Mouse (Mus musculus) midbrain, embryonic 16.5 days (tissue): Measurements from ENCODE around the gene B4galnt2. TPM values are rescaled to one million over a fixed set of nuclear protein-coding genes. Genes with fewer than 3 reads are reported as not detected.

Experiments used
- ATAC-seq: fragments of 200-750 bp; cut with Nextera tagmentation; 2 replicates; pipeline ENCODE4 v1.8.0; 2017; ENCODE audit warnings: moderate TSS enrichment
- H3K27ac ChIP-seq: fragments of 300-500 bp; sonication (generic); 2 replicates; pipeline ENCODE4 v1.5.1; 2014; ENCODE audit warnings: mild to moderate bottlenecking, low read length, mixed read lengths
- H3K27me3 ChIP-seq: fragments of 300-500 bp; sonication (generic); 2 replicates; pipeline ENCODE4 v1.6.1; 2014; ENCODE audit warnings: low read depth, low read length, mixed read lengths; ENCODE audit not compliant: control insufficient read depth, insufficient read depth
- H3K36me3 ChIP-seq: fragments of 300-500 bp; sonication (generic); 2 replicates; pipeline ENCODE4 v1.6.1; 2014; ENCODE audit warnings: mild to moderate bottlenecking, low read length, moderate library complexity, mixed read lengths; ENCODE audit not compliant: control insufficient read depth, insufficient read depth
- H3K4me1 ChIP-seq: fragments of 300-500 bp; sonication (generic); 2 replicates; pipeline ENCODE4 v1.6.1; 2014; ENCODE audit warnings: mild to moderate bottlenecking, low read length, mixed read lengths; ENCODE audit not compliant: control insufficient read depth, insufficient read depth
- H3K4me2 ChIP-seq: fragments of 300-500 bp; sonication (generic); 2 replicates; pipeline ENCODE4 v1.6.1; 2014; ENCODE audit warnings: mild to moderate bottlenecking, low read length, mixed read lengths
- H3K4me3 ChIP-seq: fragments of 300-500 bp; sonication (generic); 2 replicates; pipeline ENCODE4 v1.5.1; 2014; ENCODE audit warnings: low read depth, mild to moderate bottlenecking, low read length, moderate library complexity, mixed read lengths
- H3K9ac ChIP-seq: fragments of 300-500 bp; sonication (generic); 2 replicates; pipeline ENCODE4 v1.6.1; 2014; ENCODE audit warnings: low read depth, low read length, mixed read lengths
- H3K9me3 ChIP-seq: fragments of 300-500 bp; sonication (generic); replicated peaks from 2 replicates; pipeline ENCODE4 v1.6.1; 2014; ENCODE audit warnings: mild to moderate bottlenecking, low read length, mixed read lengths; ENCODE audit not compliant: control insufficient read depth, poor library complexity, severe bottlenecking
- WGBS: fragments of 180-500 bp; shearing (Covaris S2); extraction: QIAGEN DNeasy Blood & Tissue Kit; methylation state at CpG from one replicate; pipeline ENCODE4 v1.1.7; 2014; 5-methylcytosine and 5-hydroxymethylcytosine counted together
- polyA plus RNA-seq: library from polyadenylated mRNA; unstranded; fragments of >200 nt; fragmentation: Nextera tagmentation; extraction: Ambion mirVana; gene quantifications from 2 replicates; pipeline ENCODE4 v1.2.1, GENCODE M21; 2015

B4galnt2 gene
- polyA plus RNA-seq, 1 experiment from 2014 or later: not detected

DNA sequence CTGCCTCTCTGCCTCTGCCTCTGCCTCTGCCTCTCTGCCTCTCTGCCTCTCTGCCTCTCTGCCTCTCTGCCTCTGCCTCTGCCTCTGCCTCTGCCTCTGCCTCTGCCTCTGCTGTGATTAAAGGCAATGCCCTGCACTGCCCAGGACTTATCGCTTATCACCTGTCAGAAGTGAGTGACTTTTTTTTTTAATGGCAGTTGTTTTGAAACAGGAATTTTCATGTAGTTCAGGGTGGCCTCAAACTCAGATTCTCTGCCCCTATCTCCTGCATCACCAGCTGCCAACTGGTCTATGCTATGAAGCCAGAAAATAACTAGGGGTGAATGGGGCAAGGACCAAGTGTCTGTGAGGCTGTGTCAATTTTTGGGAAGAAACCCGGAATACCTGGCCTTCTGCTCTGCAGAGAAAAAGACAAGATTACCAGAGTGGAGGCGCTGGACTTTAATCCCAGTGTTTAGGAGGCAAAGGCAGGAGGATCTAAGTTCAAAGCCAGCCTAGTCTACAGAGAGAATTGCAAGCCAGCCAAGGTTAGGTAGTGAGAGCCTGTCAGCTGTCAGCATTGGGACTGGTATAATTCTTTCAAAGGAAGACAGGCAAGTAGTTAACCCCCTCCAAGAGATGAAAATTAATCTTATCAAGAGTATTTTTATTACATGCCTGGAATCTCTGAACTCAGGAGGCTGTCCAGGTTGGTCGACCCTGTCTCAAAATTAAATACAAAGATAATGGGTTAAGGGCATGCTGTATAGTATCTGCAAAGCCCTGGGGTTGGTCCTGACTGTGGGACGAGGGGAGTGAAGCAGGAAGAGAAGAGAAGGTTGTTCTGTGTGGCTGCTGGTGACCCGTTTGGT is 88.1 kb downstream of the B4galnt2 start:
- H3K4me2 ChIP-seq: no peak overlapping the region
- no peak overlapping the region for H3K27ac ChIP-seq
- no peak overlapping the region for H3K9ac ChIP-seq
- no peak overlapping the region for H3K4me3 ChIP-seq
- no peak for ATAC-seq
- no peaks in the 10 kb centered on the region for H3K36me3 ChIP-seq
- 48% methylated on average over 6 of the region's 6 CpGs for WGBS
- peaks cover 22% of the 10 kb centered on the region for H3K4me1 ChIP-seq
- peaks cover 78% of the 10 kb centered on the region for H3K27me3 ChIP-seq
- H3K9me3 ChIP-seq: no peaks in the 10 kb centered on the region

GRCm38 (mm10) chr11:95825625-95826024 is 89.1 kb downstream of the B4galnt2 start:
- no peak overlapping the region for H3K27ac ChIP-seq
- peaks cover 17% of the 10 kb centered on the region for H3K4me1 ChIP-seq
- peaks cover 68% of the 10 kb centered on the region for H3K27me3 ChIP-seq
- no peak for ATAC-seq
- H3K4me2 ChIP-seq: no peak overlapping the region
- H3K36me3 ChIP-seq: no peaks in the 10 kb centered on the region
- WGBS: 44% methylated on average over 3 of the region's 3 CpGs
- H3K9me3 ChIP-seq: no peaks in the 10 kb centered on the region
- no peak overlapping the region for H3K4me3 ChIP-seq
- no peak overlapping the region for H3K9ac ChIP-seq

- H3K4me2 ChIP-seq: peak overlapping the region; percentile 100
- peaks cover 11% of the 10 kb centered on the region for H3K4me1 ChIP-seq
- peak; percentile 61 for ATAC-seq
- H3K9me3 ChIP-seq: no peaks in the 10 kb centered on the region
- H3K36me3 ChIP-seq: no peaks in the 10 kb centered on the region
- WGBS: 1% methylated on average over 11 of the region's 11 CpGs
- peak overlapping the region; percentile 64 for H3K4me3 ChIP-seq
- H3K9ac ChIP-seq: peak overlapping the region; percentile 78
- no peak overlapping the region for H3K27ac ChIP-seq
- H3K27me3 ChIP-seq: peaks cover 61% of the 10 kb centered on the region
Measured at GRCm38 (mm10) chr11:95824877-95825243, 89.8 kb downstream of the B4galnt2 start.

DNA sequence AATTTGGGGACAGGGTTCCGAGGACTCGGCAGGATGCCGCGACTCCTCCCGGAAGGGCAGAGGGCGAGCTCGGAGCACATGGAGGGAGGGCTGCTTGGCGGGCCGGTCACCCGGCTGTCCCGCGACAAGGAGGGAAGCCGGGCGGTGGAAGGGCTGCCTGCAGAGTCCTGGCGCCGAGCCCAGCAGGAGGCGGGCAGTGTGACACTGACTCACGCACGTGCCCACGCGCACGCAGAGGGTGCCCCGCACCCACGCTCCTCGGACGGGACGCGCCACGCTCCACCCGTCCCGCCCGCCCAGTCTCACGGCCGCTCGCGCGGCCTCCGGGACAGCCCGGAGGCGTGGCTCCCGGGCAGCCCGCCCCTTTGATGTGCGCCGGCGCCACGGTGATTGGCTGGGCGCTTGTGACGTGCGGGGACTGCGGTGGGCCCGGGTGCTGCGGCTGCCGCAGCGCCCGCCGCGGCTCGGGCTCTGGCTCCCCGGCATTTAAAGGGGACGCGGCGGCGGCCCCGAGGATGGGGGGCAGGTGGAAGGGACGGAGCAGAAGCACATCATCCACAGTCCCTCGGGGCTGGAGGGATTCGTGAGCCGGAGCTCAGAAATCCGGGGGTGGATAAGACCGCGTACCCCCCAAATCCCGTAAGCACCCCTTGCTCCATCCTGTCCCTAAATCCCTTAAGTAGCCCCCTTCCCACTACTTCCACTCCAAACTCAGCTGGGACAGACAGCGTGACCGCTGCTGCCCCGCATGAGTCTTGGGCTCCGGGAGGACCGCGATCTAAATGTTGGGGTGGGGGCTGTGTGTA is 90.4 kb downstream of the B4galnt2 start, which contains the start of gene Phospho1:
Gene Phospho1, plus strand, starts transcription at position 429 of the 806 bp plus-strand sequence.
- peak within 1 kb of the TSS; percentile 78 for H3K9ac ChIP-seq
- no peak within 1 kb of the TSS for H3K27ac ChIP-seq
- H3K4me1 ChIP-seq: peaks cover 11% of the 10 kb centered on the region
- peak within 1 kb of the TSS; percentile 64 for H3K4me3 ChIP-seq
- peak; percentile 97 for ATAC-seq
- under 1% methylated on average over 61 of the region's 78 CpGs for WGBS
- H3K36me3 ChIP-seq: no peaks in the 10 kb centered on the region
- H3K4me2 ChIP-seq: peak within 1 kb of the TSS; percentile 100
- H3K27me3 ChIP-seq: peaks cover 55% of the 10 kb centered on the region
- no peaks in the 10 kb centered on the region for H3K9me3 ChIP-seq

GRCm38 (mm10) chr11:95822437-95822836 is 92.3 kb downstream of the B4galnt2 start:
- H3K27ac ChIP-seq: no peak overlapping the region
- no peak overlapping the region for H3K4me2 ChIP-seq
- WGBS: 96% methylated on average over 4 of the region's 4 CpGs
- no peaks in the 10 kb centered on the region for H3K9me3 ChIP-seq
- H3K36me3 ChIP-seq: no peaks in the 10 kb centered on the region
- no peak overlapping the region for H3K4me3 ChIP-seq
- H3K9ac ChIP-seq: no peak overlapping the region
- ATAC-seq: no peak
- peaks cover 11% of the 10 kb centered on the region for H3K4me1 ChIP-seq
- peaks cover 39% of the 10 kb centered on the region for H3K27me3 ChIP-seq

- H3K9me3 ChIP-seq: no peaks in the 10 kb centered on the region
- no peak overlapping the region for H3K4me3 ChIP-seq
- no peak for ATAC-seq
- H3K27ac ChIP-seq: no peak overlapping the region
- no peak overlapping the region for H3K9ac ChIP-seq
- H3K4me1 ChIP-seq: peaks cover 11% of the 10 kb centered on the region
- 84% methylated on average over 3 of the region's 3 CpGs for WGBS
- H3K27me3 ChIP-seq: peaks cover 30% of the 10 kb centered on the region
- no peak overlapping the region for H3K4me2 ChIP-seq
- H3K36me3 ChIP-seq: no peaks in the 10 kb centered on the region
Measured at GRCm38 (mm10) chr11:95821511-95821910, 93.2 kb downstream of the B4galnt2 start.

DNA sequence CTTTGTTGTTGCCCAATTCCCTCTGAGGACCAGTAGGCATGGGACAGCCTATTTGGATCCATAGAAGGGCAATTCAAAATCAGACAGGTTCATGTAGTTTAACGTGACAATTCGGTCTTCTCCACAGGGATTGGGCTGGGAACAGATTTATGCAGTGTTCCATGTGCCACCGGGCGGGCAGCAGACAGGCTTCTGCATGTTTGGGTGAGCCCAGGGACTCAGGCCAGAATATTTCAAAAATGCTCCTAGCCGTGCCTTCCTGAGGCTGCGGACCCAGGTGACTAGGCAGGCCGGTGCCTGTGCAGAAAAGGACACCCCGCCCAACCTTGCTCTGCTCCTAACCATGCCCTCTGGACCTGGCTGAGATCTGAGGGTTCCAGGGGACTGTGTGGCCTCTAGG is 95.6 kb downstream of the B4galnt2 start:
- H3K27me3 ChIP-seq: peaks cover 16% of the 10 kb centered on the region; the same call in 1 of the 2 replicates
- H3K9ac ChIP-seq: no peak overlapping the region
- ATAC-seq: no peak
- no peaks in the 10 kb centered on the region for H3K9me3 ChIP-seq
- H3K4me2 ChIP-seq: no peak overlapping the region
- H3K4me1 ChIP-seq: peaks cover 3% of the 10 kb centered on the region; the same call in 1 of the 2 replicates
- no peak overlapping the region for H3K4me3 ChIP-seq
- H3K36me3 ChIP-seq: no peaks in the 10 kb centered on the region
- 94% methylated on average over 8 of the region's 8 CpGs for WGBS
- no peak overlapping the region for H3K27ac ChIP-seq
